Mouse (Mus musculus) c-Kit-positive CD71-positive TER-119-positive erythroid progenitor cells, embryonic 14.5 days (primary cell): ENCODE measurements around the gene Ebi3.

Experiments
- DNase-seq: peaks from one replicate; pipeline ENCODE4 v3.0.0-alpha.2; 2013; ENCODE audit warnings: low spot score

Ebi3 gene

GRCm38 (mm10) chr17:56005415-56006061 is 53.1 kb downstream of the Ebi3 start, which contains the start of the genes Stap2 and Mpnd:
Gene Stap2, minus strand, starts transcription at chr17:56005584.
Gene Mpnd, plus strand, starts transcription at chr17:56005711.
- DNase-seq = peak; percentile 85
